Mouse (Mus musculus) bone marrow macrophage, adult 2 months (primary cell): ENCODE data around the gene Mrc2. TPM values are rescaled to one million over a fixed set of nuclear protein-coding genes. Genes with fewer than 3 reads are reported as not detected.
A peak's percentile ranks its signal among the peaks of the same experiment; 100 is the strongest.

Experiments
- H3K27ac ChIP-seq: 2 replicates; pipeline ENCODE4 v1.5.1; 2012; ENCODE audit warnings: low read depth, low read length; ENCODE audit not compliant: insufficient read depth
- H3K4me1 ChIP-seq: 2 replicates; pipeline ENCODE4 v1.6.1; 2012; ENCODE audit warnings: low read length; ENCODE audit not compliant: control insufficient read depth, insufficient read depth
- H3K4me3 ChIP-seq: 2 replicates; pipeline ENCODE4 v1.5.1; 2012; ENCODE audit warnings: mild to moderate bottlenecking, low read length, moderate library complexity; ENCODE audit not compliant: insufficient read depth
- CTCF ChIP-seq: IDR thresholded peaks from 2 replicates; pipeline ENCODE4 v1.5.1; 2012; ENCODE audit warnings: low read depth, mild to moderate bottlenecking, low read length, moderate library complexity
- POLR2A ChIP-seq: IDR thresholded peaks from 2 replicates; pipeline ENCODE4 v1.6.1; 2012; ENCODE audit warnings: mild to moderate bottlenecking, low read depth, low read length, borderline replicate concordance
- polyA plus RNA-seq: library from polyadenylated mRNA; stranded (reverse); fragments of >200 nt; gene quantifications from 2 replicates; pipeline ENCODE4 v1.2.4, GENCODE M21; 2012; ENCODE audit not compliant: missing spikeins, insufficient read depth, insufficient read length

Mrc2 gene
- polyA plus RNA-seq = 0.40 and 0.50 TPM in 2 replicates

DNA sequence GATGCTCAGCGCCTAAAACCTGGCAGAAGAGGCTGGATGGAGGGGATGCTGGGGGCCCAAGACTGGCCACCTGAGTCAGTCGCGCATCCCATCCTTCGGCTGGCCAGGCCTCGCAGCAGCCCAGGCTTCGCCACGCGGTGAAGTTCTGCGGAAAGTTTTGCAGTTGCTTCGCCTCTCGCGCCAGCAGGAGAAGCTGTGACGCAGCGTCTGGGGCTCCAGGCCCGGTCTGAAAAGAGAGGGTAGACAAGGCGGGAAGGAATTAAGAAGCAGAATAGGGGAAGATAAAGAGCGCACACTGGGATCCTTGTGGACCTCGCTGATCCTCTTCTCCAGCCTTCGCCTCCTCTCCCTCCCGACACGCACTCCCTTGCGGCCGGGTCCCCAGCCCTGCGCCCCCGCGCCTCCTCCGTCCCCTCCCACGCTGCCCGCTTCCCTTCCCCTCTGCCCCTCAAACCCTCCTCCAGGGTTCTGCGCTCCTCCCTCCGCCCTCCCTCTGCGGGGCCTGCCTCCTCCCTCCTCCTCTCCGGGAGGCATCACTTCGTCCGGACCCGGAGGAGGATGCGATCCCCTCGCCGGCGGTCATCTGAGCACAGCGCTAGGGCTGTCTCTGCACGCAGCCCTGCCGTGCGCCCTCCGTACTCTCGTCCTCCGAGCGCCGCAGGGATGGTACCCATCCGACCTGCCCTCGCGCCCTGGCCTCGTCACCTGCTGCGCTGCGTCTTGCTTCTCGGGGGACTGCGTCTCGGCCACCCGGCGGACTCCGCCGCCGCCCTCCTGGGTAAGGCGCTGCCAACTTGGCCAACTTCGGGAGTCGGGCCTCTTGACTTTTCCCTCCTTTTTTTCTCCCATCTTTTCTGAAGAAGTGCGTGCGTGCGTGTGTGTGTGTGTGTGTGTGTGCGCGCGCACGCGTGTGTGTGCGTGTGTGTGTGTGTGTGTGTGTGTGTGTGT is at the start of gene Mrc2:
Gene Mrc2 (plus strand): TSS at position 520 of the 948 bp plus-strand sequence.
- no peaks in the 10 kb centered on the region for H3K4me1 ChIP-seq
- TF ChIP-seq CTCF (no peak), POLR2A (no peak)
- H3K4me3 ChIP-seq = peak within 1 kb of the TSS; percentile 55
- no peak within 1 kb of the TSS for H3K27ac ChIP-seq

DNA sequence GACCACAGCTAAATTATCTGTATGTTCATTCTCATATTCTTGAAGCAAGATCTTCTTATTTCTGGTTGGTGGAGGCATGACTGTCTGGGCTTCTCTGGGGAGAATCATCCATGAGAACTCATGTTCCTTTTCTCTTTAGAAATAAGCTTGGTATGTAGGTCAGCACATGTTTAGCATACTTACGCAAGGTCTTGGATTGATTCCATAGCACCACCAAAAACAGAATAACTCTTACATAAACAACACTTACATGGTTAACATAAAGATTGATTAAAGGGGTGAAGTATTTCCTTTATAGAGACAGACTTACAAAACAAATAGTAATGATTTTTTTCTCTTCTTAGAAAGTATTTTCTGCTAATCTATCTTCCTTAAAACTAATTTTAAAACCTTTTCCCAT is 46.1 kb upstream of the Mrc2 start:
- TF ChIP-seq CTCF = no peak
- TF ChIP-seq POLR2A = no peak
- Histone ChIP-seq H3K27ac (no peak overlapping the region), H3K4me3 (no peak overlapping the region), H3K4me1 (peaks cover 2% of the 10 kb centered on the region; the same call in 1 of the 2 replicates)

DNA sequence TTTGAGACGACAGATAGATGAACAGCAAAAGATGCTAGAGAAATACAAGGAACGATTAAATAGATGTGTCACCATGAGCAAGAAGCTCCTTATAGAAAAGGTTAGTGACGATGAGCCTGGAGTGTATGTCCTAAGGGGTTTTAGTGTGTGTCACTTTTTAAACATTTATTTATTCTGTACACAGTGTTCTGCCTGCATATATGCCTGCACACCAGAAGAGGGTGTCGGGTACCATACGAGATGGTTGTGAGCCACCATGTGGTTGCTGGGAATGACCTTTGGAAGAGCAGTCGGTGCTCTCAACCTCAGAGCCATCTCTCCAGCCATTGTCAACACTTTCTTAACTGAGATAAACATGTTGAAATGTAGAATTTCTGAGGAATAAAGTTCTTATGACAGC is 45.7 kb upstream of the Mrc2 start:
- H3K4me3 ChIP-seq = no peak overlapping the region
- H3K4me1 ChIP-seq = peaks cover 2% of the 10 kb centered on the region; the same call in 1 of the 2 replicates
- no peak overlapping the region for H3K27ac ChIP-seq
- TF ChIP-seq POLR2A (no peak), CTCF (no peak)

DNA sequence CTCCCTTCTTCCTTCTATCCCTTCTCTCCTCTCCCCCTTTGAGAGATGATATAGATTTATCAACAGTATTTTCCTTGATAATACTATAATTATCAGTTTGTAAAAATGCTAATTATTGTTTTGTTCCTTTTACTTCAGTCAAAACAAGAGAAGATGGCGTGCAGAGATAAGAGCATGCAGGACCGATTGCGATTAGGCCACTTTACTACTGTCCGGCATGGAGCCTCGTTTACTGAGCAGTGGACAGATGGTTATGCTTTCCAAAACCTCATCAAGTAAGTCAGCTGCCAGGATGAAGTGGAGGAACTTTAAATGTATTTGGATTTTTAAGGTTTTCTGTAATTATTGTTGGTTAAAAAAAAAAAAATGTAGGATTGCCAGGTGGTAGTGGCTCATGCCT is 45.1 kb upstream of the Mrc2 start:
- no peak overlapping the region for H3K27ac ChIP-seq
- TF ChIP-seq CTCF (no peak), POLR2A (no peak)
- H3K4me3 ChIP-seq = no peak overlapping the region
- H3K4me1 ChIP-seq = peaks cover 2% of the 10 kb centered on the region; the same call in 1 of the 2 replicates

DNA sequence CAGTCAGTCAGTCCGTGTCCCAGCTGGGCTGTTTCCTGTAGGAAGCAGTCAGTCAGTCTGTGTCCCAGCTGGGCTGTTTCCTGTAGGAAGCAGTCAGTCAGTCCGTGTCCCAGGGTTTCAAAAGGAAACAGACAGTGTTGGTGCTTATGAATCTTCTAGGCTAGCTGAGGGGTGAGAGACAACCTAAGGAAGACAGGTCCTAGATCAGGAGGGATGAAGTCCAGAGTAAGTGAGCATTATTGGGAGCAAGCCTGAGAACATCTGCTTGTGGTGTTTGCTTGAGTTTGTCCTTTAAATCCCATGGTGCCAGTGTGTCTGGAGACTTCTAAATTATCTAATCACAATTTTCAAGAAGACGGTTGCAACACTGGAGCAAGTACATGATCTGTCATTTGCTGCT is 32.7 kb upstream of the Mrc2 start:
- no peak overlapping the region for H3K27ac ChIP-seq
- no peak overlapping the region for H3K4me3 ChIP-seq
- no peaks in the 10 kb centered on the region for H3K4me1 ChIP-seq
- no peak for TF ChIP-seq POLR2A
- TF ChIP-seq CTCF = no peak

DNA sequence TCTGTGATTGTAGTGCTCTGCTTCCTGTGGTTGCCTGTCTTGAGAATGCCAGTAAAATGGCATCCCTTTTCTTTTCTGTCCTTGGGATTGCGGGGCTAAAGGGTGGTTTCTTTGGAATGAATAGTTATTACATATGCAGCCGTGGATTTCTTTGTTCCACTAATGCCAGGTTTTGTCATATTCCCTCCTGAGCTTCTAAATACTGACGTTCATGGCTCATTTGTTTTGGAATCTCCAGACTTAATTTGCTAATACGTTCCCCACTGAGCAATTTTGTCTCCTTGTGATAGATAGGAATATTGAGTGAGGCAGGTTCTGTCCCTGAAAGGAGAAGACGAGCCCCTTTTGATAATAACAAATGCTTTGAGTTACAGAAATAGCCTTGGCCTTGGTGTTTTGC is 31.3 kb upstream of the Mrc2 start:
- Histone ChIP-seq H3K27ac (no peak overlapping the region), H3K4me3 (no peak overlapping the region), H3K4me1 (no peaks in the 10 kb centered on the region)
- no peak for TF ChIP-seq POLR2A
- TF ChIP-seq CTCF = no peak

DNA sequence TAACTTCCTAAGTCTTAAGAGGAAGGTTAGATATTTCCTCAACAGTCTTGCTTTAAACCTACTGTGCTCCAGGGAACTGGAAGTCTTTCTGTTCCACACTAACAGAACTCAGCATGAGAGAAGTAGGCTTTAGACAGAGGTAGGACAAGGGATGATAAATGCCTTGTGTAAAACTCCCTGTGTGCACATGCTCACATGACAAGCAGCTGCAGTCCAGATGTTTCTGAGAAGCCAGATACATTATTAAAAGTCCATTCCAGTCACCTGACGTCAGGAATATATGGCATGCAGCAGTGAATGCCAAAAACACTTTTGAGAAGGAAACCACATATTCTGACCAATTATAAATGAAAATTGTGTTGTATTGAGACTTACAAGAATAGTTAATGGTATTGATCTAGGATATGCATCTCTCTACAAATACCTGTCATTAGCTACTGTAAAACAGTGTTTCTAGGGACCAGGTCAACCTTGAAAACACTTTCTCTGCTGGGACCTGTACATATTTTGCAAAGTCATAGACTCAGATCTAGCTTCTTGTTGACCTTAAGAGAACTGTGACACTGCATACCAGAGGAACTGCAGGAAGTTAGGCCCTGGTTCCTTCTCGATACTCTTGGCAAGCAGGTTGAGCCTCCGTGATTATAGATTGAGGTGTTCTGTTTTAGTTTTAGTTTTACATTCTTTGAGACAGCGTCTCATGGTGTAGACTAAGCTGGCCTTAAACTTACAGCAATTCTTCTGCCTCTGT is 30.7 kb upstream of the Mrc2 start:
- H3K27ac ChIP-seq = no peak overlapping the region
- H3K4me3 ChIP-seq = no peak overlapping the region
- TF ChIP-seq CTCF (no peak), POLR2A (no peak)
- H3K4me1 ChIP-seq = no peaks in the 10 kb centered on the region

DNA sequence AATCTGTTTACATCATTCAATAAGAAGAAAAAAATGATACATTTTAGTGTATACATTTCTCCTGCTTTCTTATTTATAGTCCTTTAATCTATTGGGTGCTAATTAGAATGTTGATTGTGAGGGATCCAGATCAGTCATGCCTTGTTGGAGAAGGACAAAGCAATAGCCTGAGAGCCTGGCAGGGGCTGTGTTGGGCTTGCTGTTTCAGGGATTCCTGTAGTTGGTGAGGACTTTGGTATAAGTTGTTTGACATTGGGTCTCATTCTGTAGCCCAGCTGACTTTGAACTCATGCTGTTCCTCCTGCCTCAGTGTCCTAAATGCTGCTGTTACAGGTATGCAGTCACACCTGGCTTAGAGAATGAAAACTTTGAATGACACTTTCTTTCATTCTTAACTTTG is 27.9 kb upstream of the Mrc2 start:
- no peak for TF ChIP-seq CTCF
- TF ChIP-seq POLR2A = no peak
- H3K27ac ChIP-seq = no peak overlapping the region
- H3K4me1 ChIP-seq = no peaks in the 10 kb centered on the region
- H3K4me3 ChIP-seq = no peak overlapping the region

DNA sequence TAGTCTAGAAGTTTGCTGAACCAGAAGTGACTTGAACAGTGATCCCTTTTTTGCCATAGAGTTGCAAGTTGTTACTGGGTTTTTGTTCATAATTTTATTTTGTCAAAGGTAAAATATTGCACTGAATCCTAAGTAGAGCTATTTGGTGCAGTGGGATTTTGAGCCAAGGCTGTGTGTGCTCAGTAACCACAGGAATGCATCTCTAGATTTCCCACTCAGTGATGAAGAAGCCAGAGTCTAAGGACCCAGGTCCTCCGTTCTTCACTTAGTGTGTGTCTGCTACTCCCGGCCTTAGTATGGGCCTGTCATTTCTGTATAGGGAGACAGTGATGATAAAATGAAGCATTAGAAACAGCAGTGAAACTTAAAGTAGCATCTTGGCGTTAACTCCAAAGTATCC is 27.5 kb upstream of the Mrc2 start:
- no peak overlapping the region for H3K4me3 ChIP-seq
- no peaks in the 10 kb centered on the region for H3K4me1 ChIP-seq
- TF ChIP-seq CTCF (no peak), POLR2A (no peak)
- H3K27ac ChIP-seq = no peak overlapping the region

DNA sequence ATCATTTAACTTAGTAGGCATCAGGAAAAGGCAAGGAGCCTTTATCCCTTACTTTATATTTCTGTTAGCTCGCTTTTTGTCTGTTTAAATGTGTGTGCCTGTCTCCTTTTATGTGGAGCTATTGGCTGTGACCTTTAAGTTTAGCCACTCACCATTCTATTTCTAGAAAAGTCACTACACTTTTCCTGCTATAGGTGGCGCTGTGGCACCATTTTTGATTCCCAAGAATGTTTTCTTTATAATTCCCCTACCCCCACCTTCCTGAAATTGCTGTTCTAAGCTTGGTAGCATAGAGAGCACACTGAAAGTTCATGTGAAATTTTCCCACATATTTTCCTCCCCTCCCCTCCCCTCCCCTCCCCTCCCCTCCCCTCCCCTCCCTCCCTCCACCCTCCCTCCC is 22.3 kb upstream of the Mrc2 start:
- no peaks in the 10 kb centered on the region for H3K4me1 ChIP-seq
- H3K27ac ChIP-seq = no peak overlapping the region
- TF ChIP-seq POLR2A = no peak
- no peak for TF ChIP-seq CTCF
- no peak overlapping the region for H3K4me3 ChIP-seq
